Mouse (Mus musculus) midbrain, embryonic 15.5 days (tissue): ENCODE measurements at regions not wholly inside any gene's neighbourhood (a gene's known extent, or its start where the extent isn't known, plus 50 kb on each side); places are given as distances from the start of the nearest gene placed in this dataset.

ENCODE experiments used
- ATAC-seq: fragments of 200-750 bp; cut with Nextera tagmentation; replicated peaks from 2 replicates; pipeline ENCODE4 v1.8.0; 2017; ENCODE audit warnings: moderate TSS enrichment
- H3K27ac ChIP-seq: fragments of 300-500 bp; sonication (generic); 2 replicates; pipeline ENCODE4 v1.5.1; 2015; ENCODE audit warnings: mild to moderate bottlenecking, inconsistent platforms
- H3K27me3 ChIP-seq: fragments of 300-500 bp; sonication (generic); replicated peaks from 2 replicates; pipeline ENCODE4 v1.6.1; 2015; ENCODE audit warnings: inconsistent platforms
- H3K36me3 ChIP-seq: fragments of 300-500 bp; sonication (generic); replicated peaks from 2 replicates; pipeline ENCODE4 v1.6.1; 2015; ENCODE audit warnings: inconsistent platforms
- H3K4me1 ChIP-seq: fragments of 300-500 bp; sonication (generic); 2 replicates; pipeline ENCODE4 v1.6.1; 2015; ENCODE audit warnings: inconsistent platforms
- H3K4me2 ChIP-seq: fragments of 300-500 bp; sonication (generic); 2 replicates; pipeline ENCODE4 v1.6.1; 2015; ENCODE audit warnings: inconsistent platforms, mild to moderate bottlenecking, moderate library complexity
- H3K4me3 ChIP-seq: fragments of 300-500 bp; sonication (generic); 2 replicates; pipeline ENCODE4 v1.5.1; 2015; ENCODE audit warnings: mild to moderate bottlenecking, inconsistent platforms
- H3K9ac ChIP-seq: fragments of 300-500 bp; sonication (generic); 2 replicates; pipeline ENCODE4 v1.6.1; 2015; ENCODE audit warnings: mild to moderate bottlenecking, inconsistent platforms
- H3K9me3 ChIP-seq: fragments of 300-500 bp; sonication (generic); 2 replicates; pipeline ENCODE4 v1.6.1; 2016; ENCODE audit warnings: inconsistent platforms
- WGBS: fragments of 180-500 bp; shearing (Covaris S2); methylation state at CpG from one replicate; pipeline ENCODE4 v1.1.7; 2015; ENCODE audit warnings: mixed read lengths; 5-methylcytosine and 5-hydroxymethylcytosine counted together

- H3K4me3 ChIP-seq: no peak overlapping the region
- H3K4me1 ChIP-seq: no peaks in the 10 kb centered on the region
- no peaks in the 10 kb centered on the region for H3K36me3 ChIP-seq
- H3K9ac ChIP-seq: no peak overlapping the region
- H3K4me2 ChIP-seq: no peak overlapping the region
- no peaks in the 10 kb centered on the region for H3K9me3 ChIP-seq
- WGBS: 91% methylated on average over 6 of the region's 6 CpGs
- ATAC-seq: no peak
- no peaks in the 10 kb centered on the region for H3K27me3 ChIP-seq
- no peak overlapping the region for H3K27ac ChIP-seq
These were observed 301.2 kb upstream of the Jag1 start for GRCm38 (mm10) chr2:137417691-137418090.

- H3K36me3 ChIP-seq: no peaks in the 10 kb centered on the region
- no peaks in the 10 kb centered on the region for H3K4me1 ChIP-seq
- no peak overlapping the region for H3K27ac ChIP-seq
- H3K9ac ChIP-seq: no peak overlapping the region
- WGBS: 85% methylated on average over 3 of the region's 3 CpGs
- ATAC-seq: no peak
- no peaks in the 10 kb centered on the region for H3K9me3 ChIP-seq
- no peak overlapping the region for H3K4me2 ChIP-seq
- H3K27me3 ChIP-seq: no peaks in the 10 kb centered on the region
- no peak overlapping the region for H3K4me3 ChIP-seq
These were observed 297.0 kb upstream of the Jag1 start for GRCm38 (mm10) chr2:137413432-137413831.

GRCm38 (mm10) chr2:137409611-137410010, 293.2 kb upstream of the Jag1 start:
- H3K36me3 ChIP-seq: no peaks in the 10 kb centered on the region
- H3K27me3 ChIP-seq: no peaks in the 10 kb centered on the region
- H3K4me1 ChIP-seq: no peaks in the 10 kb centered on the region
- H3K4me3 ChIP-seq: no peak overlapping the region
- ATAC-seq: no peak
- no peak overlapping the region for H3K9ac ChIP-seq
- no peak overlapping the region for H3K4me2 ChIP-seq
- 92% methylated on average over 2 of the region's 2 CpGs for WGBS
- no peak overlapping the region for H3K27ac ChIP-seq
- H3K9me3 ChIP-seq: no peaks in the 10 kb centered on the region

DNA sequence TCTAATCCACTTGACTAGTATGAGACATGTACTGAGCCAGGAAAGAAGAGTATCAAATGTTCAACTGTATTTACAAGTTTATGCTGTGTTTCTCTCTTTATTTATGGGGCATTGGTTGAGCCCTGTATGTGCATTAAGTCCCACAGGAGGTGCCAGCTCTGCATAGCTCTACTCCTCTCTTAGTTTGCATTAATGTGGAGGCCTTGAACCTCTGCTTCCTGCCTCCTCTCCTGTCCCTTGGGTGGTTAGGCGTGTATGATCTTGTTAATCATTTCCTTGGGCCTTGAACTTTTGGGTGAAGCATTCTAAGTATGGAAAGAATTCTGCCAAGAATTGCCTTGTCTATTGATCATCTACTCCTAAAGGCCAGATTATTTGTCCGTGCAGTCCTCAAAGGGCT, 291.9 kb upstream of the Jag1 start:
- H3K36me3 ChIP-seq: no peaks in the 10 kb centered on the region
- no peaks in the 10 kb centered on the region for H3K27me3 ChIP-seq
- H3K4me2 ChIP-seq: no peak overlapping the region
- no peak for ATAC-seq
- no peak overlapping the region for H3K4me3 ChIP-seq
- 83% methylated on average over 2 of the region's 2 CpGs for WGBS
- H3K4me1 ChIP-seq: no peaks in the 10 kb centered on the region
- H3K27ac ChIP-seq: no peak overlapping the region
- no peak overlapping the region for H3K9ac ChIP-seq
- H3K9me3 ChIP-seq: no peaks in the 10 kb centered on the region

- no peaks in the 10 kb centered on the region for H3K9me3 ChIP-seq
- no peaks in the 10 kb centered on the region for H3K27me3 ChIP-seq
- 70% methylated on average over 4 of the region's 4 CpGs for WGBS
- H3K9ac ChIP-seq: no peak overlapping the region
- H3K27ac ChIP-seq: no peak overlapping the region
- H3K36me3 ChIP-seq: no peaks in the 10 kb centered on the region
- no peak for ATAC-seq
- no peaks in the 10 kb centered on the region for H3K4me1 ChIP-seq
- H3K4me3 ChIP-seq: no peak overlapping the region
- H3K4me2 ChIP-seq: no peak overlapping the region
These were observed 277.0 kb upstream of the Jag1 start for GRCm38 (mm10) chr2:137393486-137393885.

- no peaks in the 10 kb centered on the region for H3K27me3 ChIP-seq
- no peak overlapping the region for H3K9ac ChIP-seq
- H3K36me3 ChIP-seq: no peaks in the 10 kb centered on the region
- no peaks in the 10 kb centered on the region for H3K4me1 ChIP-seq
- H3K4me3 ChIP-seq: no peak overlapping the region
- WGBS: 90% methylated on average over 2 of the region's 2 CpGs
- no peak for ATAC-seq
- H3K4me2 ChIP-seq: no peak overlapping the region
- no peak overlapping the region for H3K27ac ChIP-seq
- H3K9me3 ChIP-seq: no peaks in the 10 kb centered on the region
These were observed 263.4 kb upstream of the Jag1 start for GRCm38 (mm10) chr2:137379816-137380215.

DNA sequence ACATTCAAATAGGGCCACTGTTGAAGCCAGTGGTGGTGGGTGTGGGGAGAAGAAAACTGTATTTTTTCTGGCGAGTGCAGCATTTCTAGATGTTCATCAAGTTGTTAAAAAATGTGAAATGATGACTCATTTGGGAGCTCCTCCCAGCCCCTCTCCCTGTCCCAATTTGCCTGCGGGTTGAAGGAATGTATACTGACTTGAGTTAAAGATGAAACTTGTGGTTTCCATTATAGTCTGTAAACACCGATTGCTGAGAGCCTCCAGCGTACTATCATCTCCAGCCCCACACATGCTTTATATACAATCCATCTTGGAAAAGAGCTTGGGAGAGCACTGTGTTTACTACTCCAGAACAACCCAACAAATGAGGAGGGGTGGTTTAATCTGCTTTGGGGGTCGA, 258.9 kb upstream of the Jag1 start:
- H3K4me2 ChIP-seq: no peak overlapping the region
- no peak overlapping the region for H3K9ac ChIP-seq
- H3K36me3 ChIP-seq: no peaks in the 10 kb centered on the region
- ATAC-seq: no peak
- WGBS: 86% methylated on average over 5 of the region's 5 CpGs
- H3K4me1 ChIP-seq: no peaks in the 10 kb centered on the region
- no peaks in the 10 kb centered on the region for H3K9me3 ChIP-seq
- H3K27ac ChIP-seq: no peak overlapping the region
- no peak overlapping the region for H3K4me3 ChIP-seq
- H3K27me3 ChIP-seq: no peaks in the 10 kb centered on the region

GRCm38 (mm10) chr2:137371062-137371461, 254.6 kb upstream of the Jag1 start:
- no peak for ATAC-seq
- H3K4me3 ChIP-seq: no peak overlapping the region
- no peak overlapping the region for H3K4me2 ChIP-seq
- no peak overlapping the region for H3K9ac ChIP-seq
- H3K9me3 ChIP-seq: no peaks in the 10 kb centered on the region
- no peaks in the 10 kb centered on the region for H3K36me3 ChIP-seq
- no peak overlapping the region for H3K27ac ChIP-seq
- 86% methylated on average over 2 of the region's 2 CpGs for WGBS
- H3K4me1 ChIP-seq: no peaks in the 10 kb centered on the region
- no peaks in the 10 kb centered on the region for H3K27me3 ChIP-seq

GRCm38 (mm10) chr2:137363006-137363405, 246.6 kb upstream of the Jag1 start:
- Histone ChIP-seq H3K4me2 (no peak overlapping the region), H3K9ac (no peak overlapping the region), H3K27me3 (0 out of 2 replicates have a peak, but pooled peaks cover 2% of the 10 kb centered on the region), H3K4me3 (no peak overlapping the region), H3K9me3 (no peaks in the 10 kb centered on the region), H3K27ac (no peak overlapping the region), H3K36me3 (no peaks in the 10 kb centered on the region), H3K4me1 (no peaks in the 10 kb centered on the region)
- ATAC-seq: no peak
- WGBS: 94% methylated on average over 2 of the region's 2 CpGs

DNA sequence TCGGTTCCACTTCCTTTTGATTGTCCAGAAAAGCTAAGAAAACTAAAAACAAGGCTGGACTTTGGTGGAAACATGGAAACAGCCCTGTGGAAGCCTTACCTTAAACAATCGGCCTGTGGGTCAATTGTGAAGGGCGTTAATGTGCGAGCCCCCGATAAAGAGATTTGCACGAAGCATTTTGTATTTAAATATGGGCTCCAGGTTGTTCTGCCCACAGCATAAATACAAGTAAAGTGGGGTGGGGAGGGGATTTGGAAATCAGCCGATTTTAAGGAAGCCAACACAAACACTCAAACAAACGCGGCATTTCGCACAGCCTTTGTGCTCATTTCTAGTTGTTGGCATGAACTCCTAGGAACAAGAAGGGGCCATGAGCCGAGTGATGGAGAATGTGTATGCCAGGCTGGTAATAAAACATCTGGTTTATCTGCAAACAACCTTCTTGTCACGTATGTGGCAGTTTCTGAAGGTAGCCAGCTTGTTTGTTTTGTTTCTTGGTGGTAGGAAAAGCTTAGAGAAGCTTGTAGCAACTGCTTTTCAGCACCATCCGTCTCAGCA, 240.8 kb upstream of the Jag1 start:
- Histone ChIP-seq H3K9me3 (no peaks in the 10 kb centered on the region), H3K4me2 (no peak overlapping the region), H3K4me3 (no peak overlapping the region), H3K27ac (0 out of 2 replicates have a peak overlapping the region, but pooled peaks have one; percentile 15), H3K9ac (no peak overlapping the region), H3K36me3 (no peaks in the 10 kb centered on the region), H3K27me3 (0 out of 2 replicates have a peak, but pooled peaks cover 2% of the 10 kb centered on the region), H3K4me1 (no peaks in the 10 kb centered on the region)
- WGBS: 73% methylated on average over 13 of the region's 13 CpGs
- ATAC-seq: no peak

DNA sequence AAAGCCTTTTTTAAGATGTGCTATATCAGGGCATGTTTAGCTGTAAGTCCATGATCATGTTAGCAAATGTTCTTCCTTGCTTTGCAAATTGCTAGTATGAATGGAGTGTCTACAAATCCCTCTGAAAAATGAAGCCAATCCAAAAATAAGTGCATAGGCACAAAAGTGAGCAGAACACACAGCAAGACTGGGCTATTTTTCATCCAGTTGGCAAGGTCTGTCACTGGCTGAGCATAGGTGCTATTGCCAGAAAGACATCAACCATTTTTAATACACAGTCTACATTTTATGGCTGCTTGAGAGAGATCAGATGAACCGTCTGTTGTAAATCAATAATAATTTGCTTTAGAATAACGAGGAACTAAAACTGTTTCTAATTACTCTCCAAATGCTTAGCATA, 227.3 kb upstream of the Jag1 start:
- Histone ChIP-seq H3K36me3 (no peaks in the 10 kb centered on the region), H3K9ac (no peak overlapping the region)
- WGBS: 84% methylated on average over 2 of the region's 2 CpGs

GRCm38 (mm10) chr2:137329995-137330394, 213.6 kb upstream of the Jag1 start:
- Histone ChIP-seq H3K27me3 (no peaks in the 10 kb centered on the region), H3K9me3 (no peaks in the 10 kb centered on the region), H3K9ac (no peak overlapping the region), H3K4me3 (no peak overlapping the region), H3K27ac (no peak overlapping the region), H3K36me3 (no peaks in the 10 kb centered on the region), H3K4me2 (no peak overlapping the region), H3K4me1 (no peaks in the 10 kb centered on the region)
- 95% methylated on average over 8 of the region's 8 CpGs for WGBS
- ATAC-seq: no peak

More for the DNA sequence above, 227.3 kb upstream of the Jag1 start:
- Histone ChIP-seq H3K27me3 (no peaks in the 10 kb centered on the region), H3K4me2 (no peak overlapping the region), H3K9me3 (no peaks in the 10 kb centered on the region), H3K27ac (no peak overlapping the region), H3K4me3 (no peak overlapping the region), H3K4me1 (no peaks in the 10 kb centered on the region)
- no peak for ATAC-seq

DNA sequence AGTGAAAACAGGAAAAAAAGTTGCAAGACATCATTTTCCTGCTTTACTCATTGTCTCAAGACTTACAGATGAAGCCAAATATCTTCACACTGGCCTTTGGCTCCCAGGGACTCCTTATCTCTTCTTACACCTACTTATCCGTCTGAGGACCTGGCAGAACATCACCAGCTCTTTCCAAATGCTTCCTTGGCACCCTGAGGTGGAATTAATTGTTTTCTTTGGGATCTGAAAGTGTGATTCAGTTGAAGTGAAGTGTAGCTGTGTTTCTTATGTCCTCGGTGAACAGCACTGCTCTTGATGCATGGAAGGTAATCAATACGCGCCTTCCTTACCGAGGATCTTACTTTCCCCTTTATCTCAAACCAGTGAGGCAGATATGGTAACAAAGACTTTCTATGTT, 207.0 kb upstream of the Jag1 start:
- Histone ChIP-seq H3K27me3 (no peaks in the 10 kb centered on the region), H3K4me1 (no peaks in the 10 kb centered on the region), H3K4me2 (no peak overlapping the region), H3K27ac (no peak overlapping the region), H3K36me3 (no peaks in the 10 kb centered on the region), H3K9ac (no peak overlapping the region), H3K9me3 (no peaks in the 10 kb centered on the region), H3K4me3 (no peak overlapping the region)
- whole genome bisulfite sequencing: 64% methylated on average over 5 of the region's 5 CpGs
- ATAC-seq: no peak
